Mouse (Mus musculus) neural tube, embryonic 14.5 days (tissue): Measurements from ENCODE around the gene Slc7a11. TPM values are rescaled to one million over a fixed set of nuclear protein-coding genes. Genes with fewer than 3 reads are reported as not detected.

ENCODE experiments used
- ATAC-seq: fragments of 200-750 bp; cut with Nextera tagmentation; 2 replicates; pipeline ENCODE4 v1.8.0; 2017; ENCODE audit warnings: low read depth, mild to moderate bottlenecking, moderate TSS enrichment, moderate library complexity
- H3K27ac ChIP-seq: fragments of 300-500 bp; sonication (generic); 2 replicates; pipeline ENCODE4 v1.5.1; 2014; ENCODE audit warnings: low read depth, mild to moderate bottlenecking, control low read depth, low read length, moderate library complexity, mixed read lengths
- H3K27me3 ChIP-seq: fragments of 300-500 bp; sonication (generic); 2 replicates; pipeline ENCODE4 v1.6.1; 2014; ENCODE audit warnings: low read length; ENCODE audit not compliant: control insufficient read depth, insufficient read depth
- H3K36me3 ChIP-seq: fragments of 300-500 bp; sonication (generic); 2 replicates; pipeline ENCODE4 v1.6.1; 2014; ENCODE audit warnings: low read length, mixed read lengths; ENCODE audit not compliant: control insufficient read depth, insufficient read depth
- H3K4me1 ChIP-seq: fragments of 300-500 bp; sonication (generic); 2 replicates; pipeline ENCODE4 v1.6.1; 2014; ENCODE audit warnings: low read length; ENCODE audit not compliant: control insufficient read depth, insufficient read depth
- H3K4me2 ChIP-seq: fragments of 300-500 bp; sonication (generic); 2 replicates; pipeline ENCODE4 v1.6.1; 2014; ENCODE audit warnings: mild to moderate bottlenecking, low read depth, low read length, control low read depth
- H3K4me3 ChIP-seq: fragments of 300-500 bp; sonication (generic); 2 replicates; pipeline ENCODE4 v1.5.1; 2014; ENCODE audit warnings: low read depth, low read length, control low read depth, mixed read lengths
- H3K9ac ChIP-seq: fragments of 300-500 bp; sonication (generic); replicated peaks from 2 replicates; pipeline ENCODE4 v1.6.1; 2014; ENCODE audit warnings: low read depth, mild to moderate bottlenecking, control low read depth, low read length, mixed read lengths
- H3K9me3 ChIP-seq: fragments of 300-500 bp; sonication (generic); 2 replicates; pipeline ENCODE4 v1.6.1; 2016; ENCODE audit warnings: low read length; ENCODE audit not compliant: control insufficient read depth
- WGBS: fragments of 180-500 bp; shearing (Covaris S2); extraction: QIAGEN DNeasy Blood & Tissue Kit; methylation state at CpG from one replicate; pipeline ENCODE4 v1.1.7; 2014; 5-methylcytosine and 5-hydroxymethylcytosine counted together
- polyA plus RNA-seq: library from polyadenylated mRNA; unstranded; fragments of >200 nt; fragmentation: Nextera tagmentation; extraction: Ambion mirVana; gene quantifications from 2 replicates; pipeline ENCODE4 v1.2.1, GENCODE M21; 2014

Slc7a11 gene
- polyA plus RNA-seq, 1 experiment from 2014 or later, result 0.44 TPM

- no peak overlapping the region for H3K4me2 ChIP-seq
- no peak overlapping the region for H3K9ac ChIP-seq
- no peak for ATAC-seq
- H3K9me3 ChIP-seq, result no peaks in the 10 kb centered on the region
- no peaks in the 10 kb centered on the region for H3K36me3 ChIP-seq
- H3K4me1 ChIP-seq, result no peaks in the 10 kb centered on the region
- no peaks in the 10 kb centered on the region for H3K27me3 ChIP-seq
- no peak overlapping the region for H3K4me3 ChIP-seq
- no peak overlapping the region for H3K27ac ChIP-seq
- WGBS, result 70% methylated on average over 2 of the region's 2 CpGs
Observed at GRCm38 (mm10) chr3:50185879-50186278, 257.5 kb downstream of the Slc7a11 start.

DNA sequence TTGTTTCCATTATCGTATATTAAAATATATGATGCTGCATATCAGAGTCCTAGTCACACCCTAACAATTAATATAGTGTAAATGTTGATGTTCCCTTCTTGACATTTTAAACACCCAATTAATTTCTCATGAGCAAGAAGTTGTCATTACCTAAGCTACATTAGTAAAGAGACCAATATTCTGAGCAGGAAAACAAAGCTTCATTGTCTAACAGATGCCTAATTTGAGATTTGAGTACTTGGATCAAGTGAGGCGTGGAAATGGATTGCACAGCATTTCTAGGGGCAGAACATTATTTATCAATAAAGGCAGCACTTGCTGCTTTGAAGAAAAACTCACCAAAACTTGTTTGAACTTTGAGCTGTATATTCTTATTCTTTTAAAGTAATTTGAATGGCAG lies 282.7 kb downstream of the Slc7a11 start:
- H3K27ac ChIP-seq, result no peak overlapping the region
- H3K9ac ChIP-seq, result no peak overlapping the region
- ATAC-seq, result no peak
- no peaks in the 10 kb centered on the region for H3K36me3 ChIP-seq
- no peaks in the 10 kb centered on the region for H3K27me3 ChIP-seq
- H3K4me1 ChIP-seq, result no peaks in the 10 kb centered on the region
- no peak overlapping the region for H3K4me3 ChIP-seq
- 83% methylated on average over 2 of the region's 2 CpGs for WGBS
- H3K9me3 ChIP-seq, result no peaks in the 10 kb centered on the region
- no peak overlapping the region for H3K4me2 ChIP-seq

DNA sequence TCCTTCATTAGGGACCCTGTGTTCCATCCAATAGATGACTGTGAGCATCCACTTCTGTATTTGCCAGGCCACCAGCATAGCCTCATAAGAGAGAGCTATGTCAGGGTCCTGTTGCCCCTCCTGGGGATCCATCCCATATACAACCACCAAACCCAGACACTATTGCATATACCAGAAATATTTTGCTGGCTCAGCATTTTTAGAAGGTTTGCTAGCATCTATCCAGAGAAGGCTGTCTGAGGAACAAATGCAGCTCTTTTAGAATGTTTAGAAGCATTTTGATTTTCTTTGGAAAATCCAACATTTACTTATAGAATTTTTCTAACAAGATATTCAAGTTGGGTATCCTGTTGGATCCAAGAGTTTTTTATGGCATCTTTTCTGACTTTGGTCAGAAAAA lies 299.3 kb downstream of the Slc7a11 start:
- no peak for ATAC-seq
- no peaks in the 10 kb centered on the region for H3K9me3 ChIP-seq
- H3K4me3 ChIP-seq, result no peak overlapping the region
- no peaks in the 10 kb centered on the region for H3K36me3 ChIP-seq
- H3K4me1 ChIP-seq, result no peaks in the 10 kb centered on the region
- H3K27ac ChIP-seq, result no peak overlapping the region
- H3K4me2 ChIP-seq, result no peak overlapping the region
- no peaks in the 10 kb centered on the region for H3K27me3 ChIP-seq
- no peak overlapping the region for H3K9ac ChIP-seq

- no peaks in the 10 kb centered on the region for H3K36me3 ChIP-seq
- no peak overlapping the region for H3K4me2 ChIP-seq
- no peak for ATAC-seq
- H3K4me1 ChIP-seq, result no peaks in the 10 kb centered on the region
- H3K9me3 ChIP-seq, result no peaks in the 10 kb centered on the region
- WGBS, result 71% methylated on average over 3 of the region's 3 CpGs
- H3K27ac ChIP-seq, result no peak overlapping the region
- no peak overlapping the region for H3K9ac ChIP-seq
- H3K27me3 ChIP-seq, result no peaks in the 10 kb centered on the region
- H3K4me3 ChIP-seq, result no peak overlapping the region
Observed at GRCm38 (mm10) chr3:50138319-50138718, 305.1 kb downstream of the Slc7a11 start.

GRCm38 (mm10) chr3:50132204-50132603 lies 311.2 kb downstream of the Slc7a11 start:
- H3K4me1 ChIP-seq, result no peaks in the 10 kb centered on the region
- H3K27me3 ChIP-seq, result no peaks in the 10 kb centered on the region
- 93% methylated on average over 5 of the region's 5 CpGs for WGBS
- no peak overlapping the region for H3K9ac ChIP-seq
- no peak overlapping the region for H3K27ac ChIP-seq
- H3K36me3 ChIP-seq, result no peaks in the 10 kb centered on the region
- no peak for ATAC-seq
- H3K4me3 ChIP-seq, result no peak overlapping the region
- H3K4me2 ChIP-seq, result no peak overlapping the region
- no peaks in the 10 kb centered on the region for H3K9me3 ChIP-seq

DNA sequence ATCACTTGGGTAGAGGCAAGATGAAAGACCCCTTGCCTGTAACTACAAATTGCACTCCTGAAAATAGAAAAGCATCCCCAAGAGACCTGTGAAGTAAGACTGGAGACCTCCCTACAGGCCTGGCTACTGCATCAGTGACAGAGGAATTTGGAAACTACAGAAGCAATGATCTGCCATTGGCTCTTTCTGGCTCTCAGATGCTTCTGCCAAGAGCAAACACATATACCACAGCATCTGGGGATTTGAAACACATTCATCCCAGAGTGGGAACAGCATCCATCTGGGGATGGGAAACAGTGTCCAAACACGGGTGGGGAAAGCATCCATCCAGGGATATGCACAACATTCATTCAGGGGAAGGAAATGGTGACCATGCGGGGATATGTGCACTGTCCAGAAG lies 313.1 kb downstream of the Slc7a11 start:
- H3K9me3 ChIP-seq, result no peaks in the 10 kb centered on the region
- 94% methylated on average over 2 of the region's 2 CpGs for WGBS
- no peaks in the 10 kb centered on the region for H3K36me3 ChIP-seq
- no peak overlapping the region for H3K4me2 ChIP-seq
- H3K9ac ChIP-seq, result no peak overlapping the region
- H3K27me3 ChIP-seq, result no peaks in the 10 kb centered on the region
- no peak overlapping the region for H3K4me3 ChIP-seq
- H3K27ac ChIP-seq, result no peak overlapping the region
- no peaks in the 10 kb centered on the region for H3K4me1 ChIP-seq
- ATAC-seq, result no peak

DNA sequence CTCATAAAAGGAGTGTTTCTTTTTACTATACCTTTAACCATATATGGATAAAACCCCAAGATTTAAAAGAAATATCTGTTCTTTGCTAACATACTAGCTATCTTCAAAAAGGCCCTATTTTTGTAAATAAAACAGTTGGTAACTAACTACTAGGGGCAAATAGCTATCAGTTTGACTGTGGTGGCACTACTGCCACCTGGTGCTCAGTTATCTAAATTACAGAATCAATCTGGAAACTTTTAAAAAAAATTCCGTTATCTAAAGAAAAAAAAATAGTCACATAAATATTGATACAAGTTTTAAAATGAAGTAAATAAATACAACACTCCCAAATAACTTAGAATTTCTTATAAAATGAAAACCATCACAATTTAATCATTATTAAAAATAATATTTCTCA lies 322.4 kb downstream of the Slc7a11 start:
- no peaks in the 10 kb centered on the region for H3K27me3 ChIP-seq
- H3K36me3 ChIP-seq, result no peaks in the 10 kb centered on the region
- H3K4me1 ChIP-seq, result no peaks in the 10 kb centered on the region
- H3K27ac ChIP-seq, result no peak overlapping the region
- 63% methylated on average over 1 of the region's 1 CpGs for WGBS
- H3K4me3 ChIP-seq, result no peak overlapping the region
- no peak overlapping the region for H3K4me2 ChIP-seq
- no peak for ATAC-seq
- no peaks in the 10 kb centered on the region for H3K9me3 ChIP-seq
- no peak overlapping the region for H3K9ac ChIP-seq

DNA sequence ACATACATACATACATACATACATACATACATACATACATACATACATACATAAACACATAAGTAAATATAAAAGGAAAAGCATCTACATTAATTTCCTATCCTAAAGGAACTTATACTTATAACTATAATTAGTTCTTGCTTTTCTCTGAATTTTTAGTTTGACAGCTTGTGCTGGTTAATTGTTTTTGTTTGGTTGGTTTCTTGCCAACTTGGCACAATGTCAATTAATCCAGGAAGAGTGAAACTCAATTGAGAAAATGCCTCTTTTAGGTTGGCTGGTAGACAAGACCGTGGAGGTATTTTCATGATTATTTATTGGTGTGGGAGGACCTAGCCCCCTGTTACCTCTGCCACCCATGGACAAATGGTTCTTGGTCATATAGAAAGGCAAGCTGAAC lies 327.1 kb downstream of the Slc7a11 start:
- Histone ChIP-seq H3K9ac (no peak overlapping the region), H3K4me2 (no peak overlapping the region), H3K27me3 (no peaks in the 10 kb centered on the region), H3K4me3 (no peak overlapping the region), H3K9me3 (no peaks in the 10 kb centered on the region), H3K36me3 (no peaks in the 10 kb centered on the region), H3K27ac (no peak overlapping the region), H3K4me1 (no peaks in the 10 kb centered on the region)
- no peak for ATAC-seq
- 47% methylated on average over 1 of the region's 1 CpGs for WGBS

GRCm38 (mm10) chr3:50105509-50105908 lies 337.9 kb downstream of the Slc7a11 start:
- H3K9ac ChIP-seq, result no peak overlapping the region
- H3K4me1 ChIP-seq, result no peaks in the 10 kb centered on the region
- H3K4me3 ChIP-seq, result no peak overlapping the region
- H3K36me3 ChIP-seq, result no peaks in the 10 kb centered on the region
- no peak overlapping the region for H3K4me2 ChIP-seq
- WGBS, result 93% methylated on average over 6 of the region's 6 CpGs
- H3K27ac ChIP-seq, result no peak overlapping the region
- H3K9me3 ChIP-seq, result no peaks in the 10 kb centered on the region
- no peaks in the 10 kb centered on the region for H3K27me3 ChIP-seq
- no peak for ATAC-seq
